Mouse (Mus musculus): ENCODE results near the gene B4galt1.

DNA sequence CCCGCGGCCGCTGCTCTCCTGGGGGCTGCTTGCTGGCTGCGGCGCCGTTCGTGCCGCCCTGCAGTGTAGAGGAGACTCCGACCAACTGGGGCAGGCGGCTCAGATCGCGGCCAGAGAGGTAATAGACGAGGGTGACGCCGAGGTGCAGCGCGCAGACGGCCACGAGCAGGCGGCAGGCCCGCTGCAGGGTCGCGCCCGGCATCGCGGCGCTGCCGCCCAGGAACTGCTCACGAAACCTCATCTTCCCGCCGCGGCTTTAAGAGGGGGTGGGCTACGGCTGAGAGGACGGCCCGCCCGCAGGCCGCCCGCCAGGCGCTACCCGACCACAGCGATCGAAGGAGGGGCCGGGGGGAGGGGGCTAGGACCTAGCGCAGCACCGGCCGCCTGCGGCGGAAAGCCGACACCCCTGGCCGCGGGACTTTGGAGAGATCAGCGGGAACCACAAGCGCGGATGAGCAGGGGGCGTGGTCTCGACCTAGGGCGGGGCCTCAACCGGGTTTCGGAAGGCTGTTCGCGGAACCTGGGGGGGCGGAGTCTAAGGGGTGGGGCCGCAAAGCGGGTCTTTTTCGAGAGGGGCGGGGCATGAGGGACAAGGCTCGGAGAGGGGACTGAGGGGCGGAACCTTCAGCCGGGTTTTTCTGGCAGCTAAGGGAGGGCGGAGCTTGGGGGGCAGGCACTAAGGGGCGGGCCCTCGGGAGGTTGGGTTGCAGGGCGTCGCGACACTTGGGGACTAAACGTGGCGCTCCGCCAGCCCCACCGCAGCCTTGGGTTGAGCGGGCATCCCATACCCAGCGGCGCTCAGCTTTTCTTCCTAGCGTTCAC, at the start of gene B4galt1:
- TF ChIP-seq GATA1 (IDR thresholded peaks at IDR 0.05; ENCODE audit: low read length), result no peak
- TF ChIP-seq TAL1 (IDR thresholded peaks at IDR 0.05; ENCODE audit: low read length), result no peak

All from erythroblast, embryonic 14.5 days (primary cell).